Mouse (Mus musculus): ENCODE measurements around the gene Gm20388.

DNA sequence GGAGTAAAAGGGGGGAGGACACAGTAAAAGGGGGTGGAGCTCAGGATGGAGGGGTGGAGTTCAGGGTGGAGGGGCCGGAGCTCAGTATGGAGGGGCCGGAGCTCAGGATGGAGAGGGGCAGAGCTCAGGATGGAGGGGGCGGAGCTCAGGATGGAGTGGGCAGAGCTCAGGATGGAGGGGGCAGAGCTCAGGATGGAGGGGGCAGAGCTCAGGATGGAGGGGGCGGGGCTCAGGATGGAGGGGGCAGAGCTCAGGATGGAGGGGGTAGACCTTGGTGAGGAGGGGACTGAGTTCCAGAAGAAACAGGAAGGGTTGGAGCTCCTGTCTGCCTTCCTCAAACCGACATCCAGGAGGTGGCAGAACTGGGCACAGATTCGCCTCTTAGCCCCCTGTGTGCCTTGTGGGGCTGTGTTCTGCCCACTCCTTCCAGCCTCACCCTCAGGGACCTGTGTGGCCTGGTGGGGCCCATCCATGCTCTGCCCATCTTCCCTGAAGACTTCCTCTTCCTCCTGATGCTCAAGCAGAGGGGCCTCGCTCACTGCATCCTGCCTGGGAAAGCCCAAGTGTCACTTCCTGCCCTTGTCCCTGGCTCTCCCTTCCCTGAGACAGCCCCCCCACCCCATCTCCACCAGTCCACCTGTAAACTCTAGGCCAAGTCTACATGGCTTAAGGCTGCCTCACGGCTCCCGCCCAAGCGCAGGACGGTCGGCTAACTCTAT is 2586.5 kb downstream of the Gm20388 start:
- no peak for TF ChIP-seq EP300 (IDR thresholded peaks at IDR 0.05; ENCODE audit: low read depth)
- TF ChIP-seq CTCF (IDR thresholded peaks at IDR 0.05; ENCODE audit: low read depth): no peak

Measured in liver, embryonic 14.5 days (tissue).